Mouse (Mus musculus) MEL-GATA-1-ER (cell line): ENCODE data around the gene Ppp2r5c.

Source experiments
- DNase-seq: peaks from one replicate; pipeline ENCODE4 v3.0.0-alpha.2; 2012; ENCODE audit warnings: low read depth; ENCODE audit errors: extremely low read depth

Ppp2r5c gene

DNA sequence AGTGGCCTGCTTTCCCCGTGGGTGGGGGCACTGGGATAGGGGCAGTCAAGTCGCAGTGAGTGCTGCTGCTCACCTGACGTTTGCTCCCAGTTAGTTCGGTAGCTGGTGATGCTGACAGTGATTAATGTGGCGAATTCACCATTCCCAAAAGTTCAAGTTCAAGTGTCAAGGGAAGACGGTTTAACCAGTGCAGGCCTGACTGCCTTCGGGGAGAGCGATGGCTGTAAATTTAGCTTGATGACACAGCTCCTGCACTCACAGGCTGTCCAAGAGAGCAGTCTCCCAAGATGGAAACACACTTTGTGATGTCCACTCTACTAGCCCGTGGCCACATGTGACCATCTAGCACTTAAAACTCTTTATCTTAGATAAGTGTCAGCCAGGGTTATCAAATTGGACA, 41.1 kb downstream of the Ppp2r5c start:
- DNase-seq = no peak

DNA sequence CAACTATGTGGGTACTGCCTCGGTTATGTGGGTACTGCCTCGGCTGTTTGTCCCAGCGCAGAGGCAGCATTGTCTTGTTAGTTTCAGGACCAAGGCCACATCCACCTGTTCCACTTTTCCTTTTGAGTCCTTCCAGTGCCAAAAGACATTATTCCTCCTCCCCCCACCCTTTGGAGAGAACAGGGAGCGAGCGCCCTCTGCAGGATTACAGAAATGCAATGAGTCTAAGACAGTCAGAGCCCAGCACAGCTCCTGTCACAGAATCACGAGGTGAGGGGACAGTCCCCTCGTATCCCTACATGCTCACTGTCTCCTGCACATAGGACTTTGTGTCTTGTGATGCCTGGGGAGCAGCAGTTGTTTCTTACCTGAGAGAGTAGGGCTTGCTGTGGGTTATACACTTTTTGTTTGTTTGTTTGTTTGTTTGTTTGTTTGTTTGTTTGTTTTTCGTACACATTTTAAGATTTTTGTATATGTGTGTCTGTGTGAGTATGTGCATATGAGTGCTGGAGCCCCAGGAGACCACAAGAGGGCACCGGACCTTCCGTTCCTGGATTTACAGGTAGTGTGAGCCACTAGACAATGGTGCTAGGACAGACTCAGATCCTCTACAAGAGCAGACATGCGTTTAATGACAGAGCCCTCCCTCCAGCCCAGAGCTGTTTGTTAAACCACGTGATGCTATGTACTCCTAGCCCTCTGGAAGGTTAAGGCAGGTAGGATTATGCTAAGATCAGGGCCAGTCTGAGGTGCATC, 43.2 kb downstream of the Ppp2r5c start:
- no peak for DNase-seq

DNA sequence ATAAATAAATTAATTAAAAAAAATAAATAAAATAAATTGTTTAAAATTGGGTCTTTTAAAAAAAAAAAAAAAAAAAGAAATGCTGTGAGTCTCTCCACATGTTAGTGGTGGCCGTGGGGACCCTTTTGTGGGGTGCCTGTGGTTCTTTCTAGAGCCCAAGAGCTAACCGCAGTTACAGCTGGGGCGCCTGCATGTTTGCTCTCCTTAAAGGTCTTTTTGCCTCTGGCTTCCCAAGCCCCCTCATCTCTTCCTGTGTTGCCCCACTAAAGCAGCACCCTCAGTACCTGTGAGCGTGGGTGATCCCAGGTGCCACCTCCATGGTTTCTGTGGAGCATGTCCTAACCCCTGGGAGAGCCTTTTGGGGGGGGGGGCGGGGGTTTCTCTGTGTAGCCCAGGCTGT, 45.5 kb downstream of the Ppp2r5c start:
- no peak for DNase-seq

DNA sequence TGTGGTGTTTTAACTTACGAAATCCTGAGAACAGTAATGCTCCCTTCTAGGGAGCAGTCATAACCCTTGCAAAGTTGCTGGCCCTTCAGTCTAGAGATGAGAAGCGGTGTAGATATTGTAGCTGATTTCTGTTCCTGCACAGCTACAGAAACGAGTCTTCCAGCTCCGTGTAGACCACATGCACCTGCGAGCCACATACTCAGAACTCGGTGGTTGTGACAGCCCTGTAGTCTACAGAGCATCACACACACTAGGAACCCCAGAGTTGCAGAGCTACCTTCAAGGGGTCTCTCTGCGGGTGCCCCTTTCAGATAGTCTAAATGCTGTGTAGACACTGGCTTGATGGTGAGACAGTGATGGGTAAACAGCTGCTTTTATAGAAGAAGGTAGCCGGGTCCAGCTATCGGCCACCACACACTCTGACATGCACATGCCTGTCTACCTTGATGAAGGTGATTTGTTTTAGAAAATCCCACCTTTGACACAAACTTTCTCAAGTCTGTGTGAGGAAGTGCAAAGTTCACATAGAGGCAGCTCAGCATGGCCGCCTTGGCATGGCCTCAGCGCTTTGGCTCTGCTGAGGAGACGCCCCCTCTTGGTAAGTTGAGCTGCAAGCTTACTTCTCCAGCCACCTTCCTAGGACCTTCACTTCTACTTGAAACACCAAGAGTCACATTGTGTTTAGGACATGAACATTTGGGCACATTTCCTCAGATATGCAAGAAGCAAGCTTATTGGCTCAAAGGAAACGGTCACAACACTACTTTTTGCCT, 46.9 kb downstream of the Ppp2r5c start:
- no peak for DNase-seq

DNA sequence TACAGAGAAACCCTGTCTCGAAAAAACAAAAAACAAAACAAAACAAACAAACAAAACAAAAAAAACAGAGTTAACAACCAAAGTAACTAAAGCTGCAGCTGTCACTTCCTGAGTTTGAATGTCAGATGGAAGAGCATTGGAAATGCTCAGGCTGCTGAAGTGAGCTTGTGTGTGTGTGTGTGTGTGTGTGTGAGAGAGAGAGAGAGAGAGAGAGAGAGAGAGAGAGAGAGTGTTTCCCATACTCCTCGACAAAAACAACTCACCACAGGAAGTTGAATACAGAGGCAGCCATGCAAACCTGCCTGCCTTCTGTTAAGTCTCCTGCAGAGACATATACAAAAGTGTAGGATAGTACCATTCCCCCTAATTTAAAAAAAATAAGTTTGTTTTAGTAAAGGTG, 47.9 kb downstream of the Ppp2r5c start:
- no peak for DNase-seq

DNA sequence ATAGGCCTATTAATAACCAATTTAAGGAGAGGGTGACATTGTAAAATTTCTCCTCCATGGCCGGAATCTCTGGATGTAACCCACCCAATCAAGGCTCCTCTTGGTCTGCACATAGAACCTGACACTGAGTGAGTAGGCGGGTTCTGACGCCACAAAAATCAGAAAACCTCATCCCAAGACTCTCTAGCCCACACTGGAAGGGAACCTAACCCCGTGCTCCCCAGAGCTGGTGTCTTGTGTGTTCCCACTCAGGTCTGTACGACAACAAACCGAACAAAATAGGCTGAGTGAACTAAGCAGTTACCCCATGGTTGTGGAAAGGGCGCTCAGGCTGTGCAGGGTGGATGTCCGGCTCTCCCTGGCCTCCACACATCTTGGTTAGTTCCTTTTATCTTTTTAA, 48.3 kb downstream of the Ppp2r5c start:
- no peak for DNase-seq

DNA sequence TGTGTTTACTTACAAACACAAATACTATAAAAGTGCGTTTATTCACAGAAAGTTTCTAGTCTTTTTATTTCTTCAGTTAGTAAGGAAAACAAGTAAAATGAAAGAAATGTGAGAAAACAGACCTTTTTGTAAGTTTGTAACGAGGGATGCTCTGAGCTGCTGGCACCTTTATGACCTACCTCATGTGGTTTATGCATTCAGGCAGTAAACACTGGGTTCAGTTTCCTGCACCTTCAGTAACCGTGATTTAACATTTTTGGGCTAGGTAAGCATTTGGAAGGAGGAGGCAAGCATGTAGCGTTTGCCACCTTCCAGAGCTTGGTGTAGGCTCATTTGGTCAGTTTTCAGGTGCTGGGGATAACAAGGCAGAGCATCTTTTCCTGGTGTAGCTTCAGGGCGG, 49.1 kb downstream of the Ppp2r5c start:
- DNase-seq = no peak

DNA sequence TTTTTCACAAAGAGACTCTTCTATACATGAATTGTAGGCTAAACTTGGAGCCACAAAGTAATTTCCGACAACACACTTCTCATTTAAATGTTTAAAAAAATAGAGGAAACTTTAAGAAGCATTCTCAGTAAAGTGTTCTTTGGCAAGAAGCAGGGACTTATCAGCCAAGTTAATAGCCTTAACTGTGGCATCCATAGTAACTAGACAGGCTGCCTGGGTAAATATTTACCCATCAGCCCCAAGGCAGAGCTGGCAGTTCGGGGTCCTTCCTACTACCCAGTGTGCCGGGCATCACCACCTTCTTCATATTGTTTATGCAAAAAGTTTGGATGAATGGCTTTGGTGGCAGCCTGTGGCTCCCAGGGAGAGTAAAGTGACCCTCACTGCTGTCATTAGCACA, 50.1 kb downstream of the Ppp2r5c start:
- no peak for DNase-seq

DNA sequence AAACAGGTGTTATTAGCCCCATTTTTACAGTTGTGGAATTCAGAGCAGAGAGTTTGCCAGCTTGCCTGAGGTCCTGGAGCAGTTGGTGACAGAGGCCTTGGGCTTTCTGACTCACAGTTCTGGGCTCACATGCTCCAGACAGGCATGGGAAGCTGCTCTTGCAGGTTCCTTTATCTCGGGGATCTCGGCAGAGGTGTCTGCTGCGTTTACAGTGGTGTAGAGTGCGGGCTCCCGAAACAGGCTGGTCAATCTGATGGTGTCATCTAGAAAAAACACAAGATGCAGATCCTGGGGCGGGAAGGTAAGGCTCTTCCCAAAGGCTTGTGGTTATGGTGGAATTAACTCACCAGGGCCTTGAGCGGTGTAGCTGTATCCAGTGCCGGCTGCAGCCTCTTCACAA, 50.6 kb downstream of the Ppp2r5c start:
- DNase-seq = no peak

DNA sequence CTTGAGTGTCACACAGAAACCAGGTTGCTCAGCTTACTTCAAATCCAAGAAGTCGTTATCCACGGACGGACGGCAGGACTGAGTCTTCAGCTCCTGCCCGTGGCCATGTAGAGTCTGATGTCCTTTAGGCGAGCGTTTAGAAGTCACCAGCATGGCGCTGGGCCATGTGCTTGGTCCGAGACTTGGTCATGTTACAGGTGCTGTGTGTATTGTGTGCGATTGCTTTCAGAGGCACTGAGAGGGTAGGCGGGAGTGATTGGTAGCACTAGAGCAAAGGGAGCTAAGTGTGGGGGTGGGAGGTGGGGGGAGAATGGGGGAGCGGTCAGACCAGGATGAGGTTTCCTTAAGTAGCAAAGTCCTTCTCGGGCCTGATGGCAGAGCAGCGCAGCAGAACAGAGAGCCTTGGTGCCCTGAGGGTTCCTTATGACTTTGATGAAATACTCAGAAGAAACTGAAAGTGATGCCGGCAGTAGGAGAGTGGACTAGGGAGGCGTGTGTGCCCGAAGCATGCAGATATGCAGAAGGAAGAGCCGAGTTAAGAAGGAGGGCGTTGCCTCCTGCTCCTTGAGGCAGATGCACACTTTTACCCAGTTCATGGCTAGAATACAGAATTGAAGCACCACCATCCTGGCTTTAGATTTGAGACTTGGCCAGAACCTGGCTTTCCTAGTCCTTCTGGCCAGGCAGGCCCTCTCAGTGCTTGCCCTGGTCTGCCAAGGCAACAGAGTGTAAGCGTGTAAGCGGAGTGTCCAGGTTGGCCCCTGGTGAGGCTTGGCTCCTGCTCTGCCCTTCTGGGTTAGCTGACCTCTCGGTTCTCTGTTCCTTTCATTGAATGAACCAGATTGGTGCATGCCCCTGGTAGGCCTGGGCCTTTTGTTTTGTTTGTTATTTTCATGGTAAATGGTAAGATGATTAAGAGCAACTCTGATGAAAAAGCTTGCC, 51.6 kb downstream of the Ppp2r5c start:
- DNase-seq = peak; percentile 38

DNA sequence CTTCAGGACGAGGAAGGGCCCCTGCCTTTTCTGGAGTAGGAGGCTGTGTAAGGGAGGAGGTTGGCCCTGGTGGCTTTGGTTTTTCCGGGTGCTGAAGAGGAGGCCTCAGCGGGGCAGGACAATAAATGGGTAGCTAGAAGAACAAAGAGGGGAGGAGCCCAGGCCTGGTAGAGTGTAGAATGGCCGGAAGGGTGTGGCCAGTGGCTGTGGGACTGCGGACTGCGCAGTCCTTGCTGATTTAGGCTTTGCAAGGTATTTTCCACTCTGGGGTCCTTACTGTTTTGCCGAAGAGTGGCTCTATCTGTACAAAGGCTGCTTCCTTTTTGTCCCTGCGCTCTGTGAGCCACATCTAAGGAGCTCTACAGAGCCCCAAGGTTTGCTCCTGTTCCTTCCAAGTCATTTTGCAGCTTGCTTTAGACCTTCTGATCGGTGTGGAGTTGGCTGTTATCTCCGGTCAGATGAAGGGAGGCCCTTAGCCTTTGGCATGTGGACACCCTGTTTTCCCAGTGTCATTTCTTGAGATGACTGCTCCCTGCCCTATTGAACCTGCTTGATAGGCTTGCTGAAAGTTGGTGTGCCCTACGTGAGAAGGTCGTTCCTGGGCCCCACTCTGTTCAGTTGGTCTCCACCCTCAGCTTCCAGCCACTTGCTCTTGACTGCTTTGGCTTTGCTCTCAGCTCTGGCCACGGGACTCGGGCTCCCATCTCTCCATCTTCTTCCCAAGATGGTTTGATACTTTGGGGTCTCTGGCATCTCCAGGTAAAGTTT, 52.5 kb downstream of the Ppp2r5c start:
- peak; percentile 33 for DNase-seq

DNA sequence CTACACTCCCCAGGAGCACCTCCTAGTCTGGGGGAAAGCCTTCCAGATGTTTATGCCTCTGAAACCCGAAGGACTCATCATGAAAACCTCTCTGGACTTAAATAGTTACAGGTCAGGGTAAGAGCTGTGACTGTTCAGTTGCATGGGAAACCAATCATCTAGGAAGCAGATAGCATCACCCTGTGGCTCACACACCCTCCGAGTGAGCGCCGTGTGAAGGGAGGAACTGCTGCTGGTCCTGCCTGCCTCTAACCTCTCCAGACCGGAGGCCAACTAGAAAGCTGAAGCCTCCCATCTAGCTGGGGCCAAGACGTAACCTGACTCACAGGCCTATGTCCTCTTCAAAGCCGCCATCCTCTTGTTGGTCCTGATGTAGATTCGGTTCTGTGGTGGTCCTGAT, 53.2 kb downstream of the Ppp2r5c start:
- no peak for DNase-seq

DNA sequence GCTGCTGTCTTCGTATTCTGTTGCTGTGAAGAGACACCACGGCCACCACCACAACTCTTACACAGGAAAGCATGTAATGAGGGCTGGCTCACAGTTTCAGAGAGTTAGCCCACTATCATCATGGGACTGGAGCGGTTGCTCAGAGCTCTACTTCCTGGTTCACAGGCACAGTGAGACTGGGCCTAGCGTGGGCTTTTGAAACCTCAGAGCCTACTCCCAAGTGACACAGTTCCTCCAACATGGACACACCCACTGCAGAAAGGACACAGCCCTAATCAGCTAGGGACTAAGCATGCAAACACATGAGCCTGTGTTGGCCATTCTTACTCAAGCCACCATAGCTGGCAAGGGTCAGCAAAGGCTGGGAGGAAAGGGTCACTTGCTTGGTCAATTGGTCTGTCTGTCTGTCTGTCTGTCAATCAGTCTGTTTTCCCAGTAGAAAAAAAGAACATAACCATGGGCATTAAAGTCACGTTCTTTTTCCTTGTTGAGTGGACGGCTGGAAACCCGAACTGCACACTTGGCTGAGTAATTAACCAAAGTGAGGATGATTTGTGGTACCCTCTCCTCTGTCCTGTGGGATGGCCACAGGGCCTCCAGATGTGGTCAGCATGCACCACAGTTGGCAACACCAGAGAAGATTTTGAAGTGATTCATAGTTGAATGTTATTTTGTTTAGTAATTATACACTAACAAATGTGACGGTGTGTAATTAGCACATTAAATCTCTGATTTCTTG, 56.7 kb downstream of the Ppp2r5c start:
- DNase-seq = peak; percentile 53

DNA sequence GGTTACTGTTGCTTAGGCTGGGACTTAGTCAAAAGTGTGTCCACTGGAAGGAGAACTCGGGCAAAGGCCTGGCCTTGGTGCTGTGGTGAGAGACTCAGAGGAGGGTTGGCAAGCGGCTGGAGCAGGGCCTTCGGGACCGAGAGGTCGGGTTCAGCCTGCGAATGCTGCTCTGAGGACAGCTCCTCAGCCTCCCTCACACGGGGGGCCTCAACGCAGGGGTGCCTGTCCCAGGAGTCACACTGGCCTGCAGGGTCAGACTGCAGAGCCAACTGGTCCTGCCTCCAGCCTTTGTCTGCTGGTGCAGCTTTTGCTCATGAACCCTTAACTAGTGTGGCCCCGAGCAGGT, 57.2 kb downstream of the Ppp2r5c start:
- DNase-seq = no peak

DNA sequence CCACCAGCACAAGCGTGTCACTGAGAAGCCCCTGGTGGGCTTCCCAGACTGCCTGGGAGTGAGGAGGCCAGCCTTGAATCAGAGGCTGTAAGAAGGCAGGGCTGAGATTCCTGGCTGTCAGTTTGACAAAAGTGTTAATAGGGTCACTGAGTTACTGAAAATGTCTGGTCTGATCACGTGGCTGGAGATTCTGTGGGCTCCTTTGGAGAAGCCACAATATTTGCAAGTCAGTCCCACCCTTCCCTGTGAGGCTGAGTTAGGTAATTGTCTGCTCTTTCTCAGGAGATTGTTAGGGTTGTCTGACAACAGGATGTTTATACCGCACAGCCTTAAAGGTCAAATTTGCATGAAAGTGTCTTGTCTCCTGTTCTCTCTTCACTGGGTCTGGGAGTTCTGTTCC, 57.9 kb downstream of the Ppp2r5c start:
- DNase-seq = no peak

DNA sequence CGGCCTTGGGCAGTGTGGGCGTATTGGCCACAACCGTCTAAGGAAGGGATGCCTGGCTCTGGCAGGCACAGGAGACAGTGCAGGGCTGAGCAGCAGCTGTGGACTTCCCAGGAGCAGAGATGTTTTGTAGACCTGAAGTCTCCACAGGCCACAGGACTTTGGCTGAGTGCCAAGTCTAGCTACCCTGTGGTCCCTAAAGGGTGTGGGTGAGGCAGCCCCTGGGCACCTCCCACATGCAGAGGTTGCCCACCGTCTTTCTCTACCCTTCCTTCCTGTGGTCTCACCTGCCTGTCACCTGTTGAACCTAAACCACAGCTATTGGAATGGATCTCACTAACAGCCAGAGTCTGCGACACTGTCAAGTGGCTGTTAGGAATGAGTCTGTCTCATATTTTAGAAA, 59.1 kb downstream of the Ppp2r5c start:
- DNase-seq = no peak

DNA sequence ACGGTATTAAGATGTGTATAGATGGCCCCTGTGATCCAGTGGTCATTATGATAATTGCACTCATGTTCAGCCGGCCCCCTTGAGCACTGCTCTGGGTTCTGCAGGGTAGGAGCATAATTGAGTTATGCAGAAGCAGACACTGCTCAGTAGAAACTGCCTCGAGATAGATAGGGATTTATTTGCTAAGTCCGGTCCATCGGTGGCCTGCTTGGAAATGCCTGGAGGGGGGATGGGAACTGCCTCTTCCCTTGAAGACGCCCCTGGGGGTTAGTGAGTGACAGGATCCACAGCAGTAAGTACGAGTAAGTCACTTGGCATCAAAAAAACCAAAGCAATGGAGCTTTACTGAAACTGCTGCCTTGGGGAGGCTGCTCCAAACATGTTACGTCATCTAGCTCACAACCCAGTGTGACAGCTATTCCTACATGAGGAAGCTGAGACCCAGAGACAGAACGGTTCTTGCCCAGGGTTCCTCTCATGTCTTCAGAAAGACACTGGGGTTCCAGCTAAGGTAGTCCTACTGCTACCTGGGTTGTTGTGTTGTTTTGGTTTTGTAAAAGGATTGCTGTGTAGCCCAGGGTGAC, 60.9 kb downstream of the Ppp2r5c start:
- no peak for DNase-seq

DNA sequence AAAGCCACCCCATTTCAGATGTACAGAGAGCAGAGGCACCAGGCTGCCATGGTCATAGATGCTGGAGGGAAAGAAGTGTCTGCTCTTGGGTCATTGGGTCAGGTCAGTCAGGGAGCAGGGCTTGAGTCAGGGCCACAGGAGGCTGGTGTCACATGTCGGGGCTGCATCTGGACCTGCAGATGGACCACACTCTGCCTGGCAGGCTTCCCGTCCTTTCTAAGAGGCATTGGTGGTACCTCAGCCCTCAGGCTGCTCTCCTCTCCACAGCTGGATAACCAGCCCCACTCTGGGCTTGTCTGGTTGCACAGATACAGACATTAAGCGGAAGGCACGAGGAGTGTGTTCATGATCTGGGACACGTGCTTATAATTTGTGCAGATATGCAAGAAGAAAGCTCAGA, 61.8 kb downstream of the Ppp2r5c start:
- no peak for DNase-seq

DNA sequence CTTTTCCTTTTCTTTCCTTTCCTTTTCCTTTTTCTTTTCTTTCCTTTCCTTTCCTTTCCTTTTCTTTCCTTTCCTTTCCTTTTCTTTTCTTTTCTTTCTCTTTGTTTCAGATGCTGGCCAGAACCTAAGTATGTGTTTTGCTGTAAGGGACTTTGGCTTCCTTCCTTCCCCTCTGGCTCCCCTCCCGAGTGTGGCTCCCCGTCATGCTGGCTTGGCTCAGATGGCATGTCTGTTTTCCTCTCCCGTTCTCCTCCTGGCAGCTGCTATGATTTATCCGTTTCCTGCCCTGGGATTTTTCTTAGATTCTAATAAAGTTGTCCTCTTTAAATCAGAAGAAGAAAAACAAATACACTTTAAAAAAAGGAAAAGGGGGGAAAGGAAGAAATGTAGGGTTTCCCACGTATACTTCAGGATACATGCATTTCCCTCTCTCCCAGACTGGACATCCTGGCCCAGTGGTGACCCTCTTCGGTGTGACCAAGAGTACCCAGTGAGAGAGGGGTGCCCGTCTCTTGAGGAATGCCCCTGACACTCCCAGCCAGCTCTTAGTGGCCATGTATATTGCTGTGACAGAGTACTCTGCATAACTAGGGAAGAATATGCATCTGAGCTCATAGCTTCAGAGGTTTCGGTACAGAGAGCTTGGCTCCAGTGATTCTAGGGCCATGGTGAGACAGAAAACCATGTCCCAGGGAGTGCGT, 63.4 kb downstream of the Ppp2r5c start:
- DNase-seq = no peak

DNA sequence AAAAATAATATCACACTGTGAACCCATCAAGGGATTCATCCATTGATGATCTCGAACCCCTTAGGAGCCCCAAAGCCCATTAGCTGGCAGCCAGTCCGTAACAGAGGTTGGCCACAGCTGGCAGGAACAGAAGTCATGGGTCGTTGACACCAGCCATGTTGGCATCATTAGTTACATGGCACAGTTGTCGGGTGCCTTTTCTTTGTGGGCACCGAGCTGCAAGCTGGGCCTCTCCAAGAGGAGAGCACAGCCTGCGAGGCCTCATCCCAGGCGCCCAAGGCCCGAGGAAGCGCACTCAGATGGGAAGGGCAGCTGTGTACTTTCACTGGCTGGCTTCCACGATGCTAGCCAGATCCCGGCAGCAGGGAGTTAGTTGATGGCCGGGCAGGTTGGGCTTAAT, 64.3 kb downstream of the Ppp2r5c start:
- DNase-seq = no peak
